Mouse (Mus musculus) neural tube, embryonic 13.5 days (tissue): ENCODE measurements around the gene Met. TPM values are rescaled to one million over a fixed set of nuclear protein-coding genes. Genes with fewer than 3 reads are reported as not detected.

Experiments
- polyA plus RNA-seq: library from polyadenylated mRNA; unstranded; fragments of >200 nt; fragmentation: Nextera tagmentation; extraction: Ambion mirVana; gene quantifications from 2 replicates; pipeline ENCODE4 v1.2.1, GENCODE M21; 2015

Gene Met
- polyA plus RNA-seq, 1 experiment from 2014 or later = 4.0 TPM

Other genes starting within 250 kb of the Met start
- 12.8 and 14.9 TPM in 2 replicates for gene Cav2, start 182.6 kb upstream of the Met start, polyA plus RNA-seq
- 35.3 and 43.4 TPM in 2 replicates for gene Cav1, start 157.5 kb upstream of the Met start, polyA plus RNA-seq
- 262 and 298 TPM in 2 replicates for gene Capza2, start 172.4 kb downstream of the Met start, polyA plus RNA-seq
- gene St7, start 229.1 kb downstream of the Met start, polyA plus RNA-seq = 56.9 and 60.6 TPM in 2 replicates